Mouse (Mus musculus): ENCODE measurements around the gene Ralgps1. TPM values are rescaled to one million over a fixed set of nuclear protein-coding genes. Genes with fewer than 3 reads are reported as not detected.
"Not testable (repeated sequence)": the region's sequence is repeated elsewhere in the genome, so short reads cannot be mapped to it uniquely, and the experiment has no call there.

Ralgps1 gene
- polyA plus RNA-seq, 1 experiment from 2014 or later: 6.9 TPM

DNA sequence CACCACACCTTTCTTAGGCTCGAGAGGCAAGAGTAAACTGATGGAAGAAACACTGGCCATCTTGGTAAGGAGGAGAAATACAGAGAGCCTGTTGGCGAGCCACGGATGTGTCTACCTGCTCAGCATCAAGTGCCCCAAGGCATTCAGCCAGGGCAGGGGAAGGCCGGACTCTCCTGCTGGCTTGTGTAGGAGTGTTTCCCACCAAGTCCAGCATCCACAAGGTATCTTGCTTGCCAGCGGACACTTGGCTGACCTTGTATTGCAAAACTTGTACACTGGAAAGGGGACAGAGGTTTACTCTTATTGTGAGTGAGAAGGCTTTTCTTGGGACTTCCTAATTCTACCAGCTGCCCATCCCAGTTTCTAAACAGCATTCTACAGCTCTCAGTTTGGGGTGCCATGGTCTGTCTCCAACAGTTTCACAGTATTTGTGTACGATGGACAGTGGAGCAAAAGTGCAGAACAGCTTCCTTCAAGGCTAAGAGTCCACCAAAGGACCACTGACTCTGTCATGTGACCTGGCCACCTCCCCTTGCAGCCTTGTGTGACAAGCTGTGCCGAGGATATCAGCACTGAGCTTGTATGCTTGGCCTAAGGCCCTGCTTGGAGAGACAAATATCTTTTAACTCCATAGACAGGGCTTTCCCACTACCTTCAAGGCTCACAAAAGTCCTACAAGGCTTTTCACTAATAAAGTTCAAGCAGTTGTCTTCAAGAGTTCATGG, 236.4 kb downstream of the Ralgps1 start:
- WGBS: 79% methylated on average over 7 of the region's 7 CpGs
- Histone ChIP-seq H3K9me3 (replicated peaks) (no peaks in the 10 kb centered on the region), H3K36me3 (no peaks in the 10 kb centered on the region), H3K27ac (replicated peaks) (no peak overlapping the region), H3K4me3 (no peak overlapping the region), H3K4me1 (peaks cover 22% of the 10 kb centered on the region), H3K27me3 (ENCODE audit: low read depth, poor library complexity, severe bottlenecking) (peaks cover 31% of the 10 kb centered on the region)
- DNase-seq (ENCODE audit: low spot score): no peak

DNA sequence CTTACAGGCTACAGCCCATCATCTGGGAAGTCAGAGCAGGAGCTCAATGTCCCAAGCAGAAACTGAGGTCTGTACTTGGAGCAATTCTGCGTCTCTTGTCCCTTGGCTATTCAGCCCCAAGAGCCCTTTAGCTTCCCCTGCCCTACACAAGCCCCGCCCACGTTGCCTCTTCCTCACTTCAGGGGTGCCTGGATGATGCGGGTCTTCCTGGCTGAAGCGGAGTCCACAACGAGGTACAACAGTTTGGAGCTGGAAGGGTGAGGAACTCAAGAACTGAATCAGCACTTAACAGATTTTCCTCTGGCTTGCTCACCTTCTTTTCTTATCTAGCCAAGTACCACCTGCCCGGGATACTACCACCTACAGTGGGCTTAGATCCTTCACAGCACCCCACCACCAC, 239.0 kb downstream of the Ralgps1 start:
- H3K27me3 ChIP-seq (ENCODE audit: low read depth, poor library complexity, severe bottlenecking): peaks cover 46% of the 10 kb centered on the region
- DNase-seq (ENCODE audit: low spot score): no peak
- H3K27ac ChIP-seq (replicated peaks): no peak overlapping the region
- H3K4me3 ChIP-seq: no peak overlapping the region
- WGBS: 3% methylated on average over 7 of the region's 7 CpGs
- no peaks in the 10 kb centered on the region for H3K36me3 ChIP-seq
- H3K4me1 ChIP-seq: peaks cover 31% of the 10 kb centered on the region
- no peaks in the 10 kb centered on the region for H3K9me3 ChIP-seq (replicated peaks)

DNA sequence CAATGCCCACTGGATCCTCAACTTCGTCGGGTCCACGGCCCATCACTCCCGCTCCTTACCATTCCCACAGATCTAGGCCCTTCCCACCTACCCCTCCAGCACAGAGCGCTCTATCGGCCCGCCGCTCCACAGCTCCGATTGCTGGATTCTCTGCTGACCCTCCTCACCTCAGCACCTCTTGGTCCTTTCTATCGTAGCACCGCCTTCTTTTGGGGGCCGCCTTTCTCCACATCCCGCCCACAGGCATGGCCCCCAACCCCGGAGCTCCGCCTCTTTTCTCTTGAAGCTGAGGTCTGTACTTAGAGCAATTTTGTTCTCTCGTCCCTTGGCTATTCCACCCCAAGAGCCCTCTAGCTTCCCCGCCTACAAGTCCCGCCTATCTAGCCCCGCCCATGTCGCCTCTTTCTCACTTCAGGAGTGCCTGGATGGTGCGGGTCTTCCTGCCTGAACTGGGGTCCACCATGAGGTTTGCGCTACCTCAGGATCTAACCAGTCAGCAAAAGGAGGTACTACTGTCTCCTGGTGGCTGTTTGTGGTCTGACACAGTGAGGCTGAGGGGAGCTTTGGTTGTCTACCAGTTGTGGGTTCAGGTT, 239.7 kb downstream of the Ralgps1 start, which contains the start of gene Garnl3:
Gene Garnl3, minus strand, starts transcription at position 155 of the 593 bp plus-strand sequence.
- DNase-seq (ENCODE audit: low spot score): peak; percentile 60
- no peaks in the 10 kb centered on the region for H3K9me3 ChIP-seq (replicated peaks)
- H3K36me3 ChIP-seq: no peaks in the 10 kb centered on the region
- peaks cover 31% of the 10 kb centered on the region for H3K4me1 ChIP-seq
- peak within 1 kb of the TSS; percentile 81 for H3K4me3 ChIP-seq
- WGBS: under 1% methylated on average over 22 of the region's 22 CpGs
- H3K27ac ChIP-seq (replicated peaks): peak within 1 kb of the TSS; percentile 85
- peaks cover 46% of the 10 kb centered on the region for H3K27me3 ChIP-seq (ENCODE audit: low read depth, poor library complexity, severe bottlenecking)

DNA sequence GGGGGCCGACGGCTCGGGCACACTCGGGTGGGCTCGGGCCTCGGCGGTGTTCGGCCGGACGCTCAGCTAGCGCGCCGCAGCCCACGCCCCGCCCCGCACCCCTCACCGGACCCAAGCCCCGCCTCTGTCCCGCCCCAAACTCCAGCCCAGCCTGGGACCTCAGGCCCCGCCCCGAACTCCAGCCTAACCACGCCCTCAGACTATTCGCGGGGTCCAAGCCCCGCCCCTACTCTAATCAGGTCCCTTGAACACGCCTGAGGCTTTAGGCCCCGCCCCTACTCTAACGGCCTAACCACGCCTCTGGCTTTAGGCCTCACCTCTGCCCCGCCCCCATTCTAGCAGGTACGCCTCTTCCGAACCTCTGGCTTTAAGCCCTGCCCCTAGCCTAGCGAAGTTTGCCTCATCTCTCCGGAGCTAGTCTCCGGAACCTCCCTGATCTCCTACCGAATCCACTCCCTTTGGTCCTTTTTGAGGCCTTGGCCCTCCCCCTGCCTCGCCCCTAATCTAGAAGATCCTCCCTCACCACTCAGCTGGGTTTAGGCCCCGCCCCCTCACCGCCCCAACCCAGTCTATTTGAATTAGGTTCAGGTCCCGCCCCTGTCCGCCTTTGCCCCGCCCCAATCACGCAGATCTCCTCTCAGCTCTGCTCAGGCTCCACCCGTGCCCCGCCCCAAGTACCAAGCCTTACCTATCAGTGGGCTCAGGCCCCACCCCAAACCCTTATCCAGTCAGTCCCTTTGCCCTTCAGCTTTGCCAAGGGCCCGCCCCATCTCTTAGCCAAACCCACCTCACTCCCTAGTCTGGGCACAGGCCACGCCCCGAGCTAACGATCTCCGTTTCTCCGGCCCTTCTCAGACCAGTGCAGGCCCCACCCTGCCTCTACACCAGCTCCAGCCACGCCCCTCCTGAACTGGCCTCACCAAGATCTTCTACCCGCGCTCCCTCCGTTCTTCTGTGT, 240.5 kb downstream of the Ralgps1 start:
- Histone ChIP-seq H3K27ac (replicated peaks) (peak overlapping the region; percentile 85), H3K27me3 (ENCODE audit: low read depth, poor library complexity, severe bottlenecking) (peaks cover 46% of the 10 kb centered on the region), H3K4me1 (peaks cover 31% of the 10 kb centered on the region), H3K4me3 (peak overlapping the region; percentile 81), H3K36me3 (no peaks in the 10 kb centered on the region), H3K9me3 (replicated peaks) (no peaks in the 10 kb centered on the region)
- WGBS: under 1% methylated on average over 55 of the region's 55 CpGs
- peak; percentile 97 for DNase-seq (ENCODE audit: low spot score)

DNA sequence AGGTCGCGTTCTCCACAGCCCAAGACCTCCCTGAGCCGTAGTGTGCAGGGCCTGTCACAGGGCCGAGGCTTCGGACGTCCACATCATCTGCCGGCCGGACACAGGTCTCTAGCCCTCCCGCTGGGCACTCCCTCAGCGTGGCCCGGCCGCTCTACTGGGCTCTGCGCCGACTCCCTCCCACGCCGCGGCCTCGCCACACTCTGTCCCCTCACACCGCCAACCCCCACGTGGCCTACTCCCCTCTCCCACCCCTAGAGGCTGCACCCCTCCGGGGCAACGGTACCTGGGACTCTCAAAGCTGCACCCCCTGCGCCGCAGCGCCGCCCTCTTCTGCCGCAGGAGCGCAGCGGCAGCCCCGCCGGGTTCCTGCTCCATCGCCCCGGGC, 241.2 kb downstream of the Ralgps1 start:
- Histone ChIP-seq H3K9me3 (replicated peaks) (no peaks in the 10 kb centered on the region), H3K4me1 (peaks cover 31% of the 10 kb centered on the region), H3K27ac (replicated peaks) (peak overlapping the region; percentile 85), H3K4me3 (peak overlapping the region; percentile 81), H3K36me3 (no peaks in the 10 kb centered on the region), H3K27me3 (ENCODE audit: low read depth, poor library complexity, severe bottlenecking) (peaks cover 46% of the 10 kb centered on the region)
- no peak for DNase-seq (ENCODE audit: low spot score)
- WGBS: under 1% methylated on average over 33 of the region's 33 CpGs

DNA sequence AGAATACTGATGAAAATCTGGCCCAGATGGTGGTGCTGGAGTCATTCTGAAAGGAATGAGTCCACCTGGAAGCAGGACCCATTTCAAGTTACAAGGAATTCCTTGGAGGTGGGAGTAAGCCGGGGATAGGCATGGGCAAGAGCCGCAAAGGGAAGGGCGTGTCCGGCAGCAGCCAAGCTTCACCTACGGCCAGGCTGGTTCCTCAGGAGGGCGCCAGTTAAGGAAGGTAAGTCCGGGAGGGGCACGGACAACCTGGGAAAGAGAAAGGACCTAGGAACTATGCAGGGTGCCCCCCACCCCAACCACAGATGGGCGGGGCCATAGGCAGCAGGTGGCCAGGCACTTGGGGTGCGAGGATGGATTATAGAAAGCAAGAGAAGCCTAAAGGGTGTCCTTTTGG, 241.6 kb downstream of the Ralgps1 start:
- H3K4me3 ChIP-seq: peak overlapping the region; percentile 81
- 4% methylated on average over 10 of the region's 10 CpGs for WGBS
- DNase-seq (ENCODE audit: low spot score): no peak
- H3K36me3 ChIP-seq: no peaks in the 10 kb centered on the region
- peaks cover 46% of the 10 kb centered on the region for H3K27me3 ChIP-seq (ENCODE audit: low read depth, poor library complexity, severe bottlenecking)
- H3K9me3 ChIP-seq (replicated peaks): no peaks in the 10 kb centered on the region
- peaks cover 31% of the 10 kb centered on the region for H3K4me1 ChIP-seq
- peak overlapping the region; percentile 85 for H3K27ac ChIP-seq (replicated peaks)

DNA sequence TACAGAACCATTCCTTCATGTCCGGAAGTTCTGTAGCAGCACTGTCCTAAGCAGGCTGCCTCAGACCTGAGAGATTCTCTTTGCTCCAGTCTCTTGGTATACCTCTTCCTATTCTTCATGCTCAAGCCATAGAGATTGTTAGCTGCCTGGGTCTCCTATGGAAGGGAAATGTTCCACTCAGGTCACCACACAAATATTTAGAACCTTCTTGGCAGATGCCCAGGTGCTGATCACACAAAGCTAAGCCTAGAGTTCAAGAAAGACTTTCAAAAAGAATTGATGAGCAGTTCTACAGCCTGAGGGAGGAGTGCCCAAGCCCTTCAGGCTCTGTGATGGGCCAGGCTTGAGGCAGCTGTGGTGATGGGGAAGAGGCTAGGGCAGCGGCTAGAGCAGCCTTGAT, 242.3 kb downstream of the Ralgps1 start:
- Histone ChIP-seq H3K36me3 (no peaks in the 10 kb centered on the region), H3K9me3 (replicated peaks) (no peaks in the 10 kb centered on the region), H3K27ac (replicated peaks) (no peak overlapping the region), H3K27me3 (ENCODE audit: low read depth, poor library complexity, severe bottlenecking) (peaks cover 43% of the 10 kb centered on the region), H3K4me3 (no peak overlapping the region), H3K4me1 (peaks cover 31% of the 10 kb centered on the region)
- DNase-seq (ENCODE audit: low spot score): no peak
- 66% methylated on average over 2 of the region's 2 CpGs for WGBS

DNA sequence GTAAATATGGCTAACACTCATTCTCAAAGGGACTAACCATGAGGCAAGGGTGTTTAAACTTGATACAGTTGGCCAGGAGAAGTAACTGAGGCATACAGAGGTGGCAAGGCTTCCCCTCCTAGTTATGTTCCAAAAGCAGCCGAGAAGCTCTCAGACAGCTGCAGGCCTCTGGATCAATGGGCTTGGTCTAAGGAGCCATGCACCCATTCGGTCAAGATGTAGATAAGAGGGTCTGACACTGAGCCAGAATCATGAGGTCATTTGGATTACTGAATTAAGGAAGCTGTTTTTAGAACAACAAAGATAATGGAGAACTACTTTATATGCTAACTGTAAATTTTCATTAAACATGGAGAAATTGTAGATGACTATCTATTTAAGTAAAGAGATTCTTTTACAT, 244.0 kb downstream of the Ralgps1 start:
- Histone ChIP-seq H3K4me1 (peaks cover 30% of the 10 kb centered on the region), H3K4me3 (no peak overlapping the region), H3K27ac (replicated peaks) (no peak overlapping the region), H3K36me3 (no peaks in the 10 kb centered on the region), H3K9me3 (replicated peaks) (no peaks in the 10 kb centered on the region), H3K27me3 (ENCODE audit: low read depth, poor library complexity, severe bottlenecking) (peaks cover 26% of the 10 kb centered on the region)
- no peak for DNase-seq (ENCODE audit: low spot score)
- 85% methylated on average over 2 of the region's 2 CpGs for WGBS

DNA sequence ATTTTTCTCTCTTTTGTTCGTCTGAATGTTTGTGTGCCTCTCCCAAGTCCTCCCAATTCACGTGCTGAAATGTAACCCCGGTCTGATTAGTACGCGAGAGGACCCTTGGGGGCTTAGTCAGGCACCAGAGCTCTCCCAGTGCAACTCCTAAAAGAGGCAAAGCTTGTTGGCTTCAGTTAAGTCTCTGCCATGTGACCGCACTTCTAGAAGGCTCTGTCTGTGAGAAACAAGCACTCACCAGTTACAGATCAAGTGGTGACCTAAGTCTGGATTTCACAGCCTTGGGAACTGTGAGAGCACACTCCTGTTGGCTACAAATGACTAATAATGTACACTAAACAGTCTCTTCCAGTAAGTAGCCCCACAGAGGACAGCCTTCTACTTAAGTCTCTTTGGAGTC, 248.4 kb downstream of the Ralgps1 start:
- H3K27ac ChIP-seq (replicated peaks): no peak overlapping the region
- H3K4me1 ChIP-seq: no peaks in the 10 kb centered on the region
- 79% methylated on average over 6 of the region's 6 CpGs for WGBS
- H3K36me3 ChIP-seq: no peaks in the 10 kb centered on the region
- H3K4me3 ChIP-seq: no peak overlapping the region
- H3K27me3 ChIP-seq (ENCODE audit: low read depth, poor library complexity, severe bottlenecking): no peaks in the 10 kb centered on the region
- H3K9me3 ChIP-seq (replicated peaks): no peaks in the 10 kb centered on the region
- no peak for DNase-seq (ENCODE audit: low spot score)

DNA sequence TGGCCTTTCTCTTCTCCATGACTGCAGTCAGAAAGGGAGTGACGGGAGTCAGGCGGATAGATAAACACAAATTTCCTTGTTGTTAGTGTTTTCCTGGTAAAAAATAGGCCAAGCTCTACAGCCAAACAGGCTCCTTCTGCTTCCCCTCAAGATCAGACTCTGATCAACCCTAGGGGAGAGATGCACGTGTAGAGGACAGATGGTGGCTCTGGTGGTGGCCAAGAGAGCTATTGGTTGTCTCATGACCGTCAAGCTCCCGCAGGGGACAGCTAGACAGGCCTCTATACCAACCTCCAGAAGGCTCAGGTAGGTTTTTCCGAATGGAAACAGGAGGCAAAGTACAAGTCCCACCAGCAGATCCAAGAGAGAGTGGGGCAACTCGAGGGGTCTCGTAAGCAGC, 270.8 kb downstream of the Ralgps1 start:
- H3K36me3 ChIP-seq: no peaks in the 10 kb centered on the region

DNA sequence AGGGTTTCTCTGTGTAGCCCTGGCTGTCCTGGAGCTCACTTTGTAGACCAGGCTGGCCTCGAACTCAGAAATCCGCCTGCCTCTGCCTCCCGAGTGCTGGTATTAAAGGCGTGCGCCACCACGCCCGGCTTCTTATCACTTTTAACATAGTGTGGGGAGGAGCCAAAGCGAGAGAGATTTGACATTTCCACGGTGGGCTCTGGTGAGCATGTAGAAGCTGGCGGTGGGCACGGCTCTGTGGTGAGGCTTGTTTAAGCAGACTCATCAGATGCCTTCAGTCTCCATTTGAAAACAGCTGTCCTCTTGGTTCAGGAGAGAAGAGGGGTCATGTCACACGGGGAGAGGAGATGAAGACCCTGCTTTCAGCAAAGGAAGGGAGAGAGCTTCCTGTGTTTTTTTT, 274.0 kb downstream of the Ralgps1 start:
- not testable (repeated sequence) for H3K36me3 ChIP-seq; H3K27ac ChIP-seq (replicated peaks); H3K27me3 ChIP-seq (ENCODE audit: low read depth, poor library complexity, severe bottlenecking); DNase-seq (ENCODE audit: low spot score); H3K9me3 ChIP-seq (replicated peaks); H3K4me3 ChIP-seq; H3K4me1 ChIP-seq
- 92% methylated on average over 12 of the region's 12 CpGs for WGBS

More for the DNA sequence above, 270.8 kb downstream of the Ralgps1 start:
- H3K9me3 ChIP-seq (replicated peaks): no peaks in the 10 kb centered on the region
- H3K4me1 ChIP-seq: 0 out of 2 replicates have a peak, but pooled peaks cover 4% of the 10 kb centered on the region
- WGBS: 84% methylated on average over 8 of the region's 8 CpGs
- no peak overlapping the region for H3K4me3 ChIP-seq
- DNase-seq (ENCODE audit: low spot score): no peak
- H3K27ac ChIP-seq (replicated peaks): no peak overlapping the region
- no peaks in the 10 kb centered on the region for H3K27me3 ChIP-seq (ENCODE audit: low read depth, poor library complexity, severe bottlenecking)

DNA sequence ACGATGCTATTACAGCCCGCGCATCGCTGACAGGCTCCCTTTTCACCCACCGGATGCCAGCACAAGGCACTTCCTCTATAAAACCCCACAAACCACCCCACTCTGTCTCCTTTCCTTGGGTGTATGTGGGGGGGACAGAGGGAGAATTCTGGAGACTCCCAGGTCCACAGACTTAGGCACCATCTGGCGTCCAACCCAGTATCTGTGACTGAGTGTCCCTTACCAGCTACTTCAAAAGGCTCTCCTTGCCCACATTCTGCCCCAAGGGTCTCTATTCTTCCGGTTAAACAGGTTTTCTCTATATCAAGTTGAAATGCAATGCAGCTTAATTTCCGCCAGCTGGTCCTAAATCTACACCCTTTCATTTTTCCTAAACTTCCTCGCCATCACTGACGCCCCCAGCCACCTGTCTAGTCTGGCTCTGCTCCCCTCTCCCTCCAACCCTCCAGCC, 276.0 kb downstream of the Ralgps1 start:
- 81% methylated on average over 10 of the region's 10 CpGs for WGBS
- peaks cover 9% of the 10 kb centered on the region; the same call in 1 of the 2 replicates for H3K4me1 ChIP-seq
- H3K36me3 ChIP-seq: no peaks in the 10 kb centered on the region
- no peaks in the 10 kb centered on the region for H3K27me3 ChIP-seq (ENCODE audit: low read depth, poor library complexity, severe bottlenecking)
- no peaks in the 10 kb centered on the region for H3K9me3 ChIP-seq (replicated peaks)
- DNase-seq (ENCODE audit: low spot score): no peak
- H3K4me3 ChIP-seq: no peak overlapping the region
- H3K27ac ChIP-seq (replicated peaks): no peak overlapping the region
